Mouse (Mus musculus) ES-Bruce4 (cell line): ENCODE measurements around the gene Pigc.

Experiments used
- CTCF ChIP-seq: IDR thresholded peaks from one replicate; pipeline ENCODE4 v1.8.1; 2011; ENCODE audit warnings: low read depth, low read length
- EP300 ChIP-seq: IDR thresholded peaks from 2 replicates; pipeline ENCODE4 v1.6.1; 2011; ENCODE audit warnings: low read depth, low read length; ENCODE audit not compliant: insufficient read depth
- POLR2A ChIP-seq: IDR thresholded peaks from one replicate; pipeline ENCODE4 v1.8.1; 2011; ENCODE audit warnings: low read length; ENCODE audit not compliant: insufficient read depth

DNA sequence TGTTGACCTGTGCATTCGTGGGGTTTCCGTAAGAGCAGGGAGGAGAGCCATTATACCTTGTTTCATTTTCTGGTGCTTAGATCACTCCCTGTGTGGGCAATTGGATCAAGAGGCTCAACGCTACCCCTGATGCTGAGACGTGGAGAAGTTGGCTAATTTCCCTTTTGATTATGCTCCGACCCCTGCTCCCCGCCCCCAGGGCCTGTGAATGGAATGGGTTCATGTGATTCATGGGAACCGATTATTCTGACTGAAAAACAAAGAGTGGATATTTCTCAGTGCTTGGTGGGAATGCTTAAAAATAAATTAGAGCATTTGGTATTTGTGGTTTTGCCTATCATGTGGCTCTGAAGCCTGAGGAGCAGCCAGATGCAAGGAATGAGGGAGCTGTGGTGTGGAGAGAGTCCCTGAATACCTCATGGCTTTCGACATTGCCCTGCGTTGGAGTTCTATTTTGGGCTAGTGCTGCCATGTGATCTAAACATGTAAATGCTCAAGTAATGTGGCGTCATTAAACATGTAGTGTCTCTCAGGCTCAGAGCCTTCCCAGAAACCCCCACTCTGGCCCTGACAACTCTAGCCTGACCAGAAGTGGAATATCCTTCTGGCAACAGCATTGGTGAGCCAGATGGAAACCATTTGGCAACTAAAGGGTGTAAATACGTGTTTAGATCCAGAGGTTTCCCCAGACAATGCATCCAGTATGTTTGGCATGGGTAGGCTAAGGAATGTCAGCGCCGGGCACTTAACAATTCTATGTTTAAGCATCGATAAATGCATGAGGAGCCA lies 34.9 kb downstream of the Pigc start:
- TF ChIP-seq CTCF (no peak), POLR2A (no peak), EP300 (no peak)
